Mouse (Mus musculus) kidney, adult 8-10 months (tissue): ENCODE results near the gene Ggt1.
"Not testable (repeated sequence)": the region's sequence is repeated elsewhere in the genome, so short reads cannot be mapped to it uniquely, and the experiment has no call there.

ENCODE experiments used
- DNase-seq, 2 experiments: peaks; one replicate each; pipeline ENCODE4 v3.0.0; 2022

Ggt1 gene

DNA sequence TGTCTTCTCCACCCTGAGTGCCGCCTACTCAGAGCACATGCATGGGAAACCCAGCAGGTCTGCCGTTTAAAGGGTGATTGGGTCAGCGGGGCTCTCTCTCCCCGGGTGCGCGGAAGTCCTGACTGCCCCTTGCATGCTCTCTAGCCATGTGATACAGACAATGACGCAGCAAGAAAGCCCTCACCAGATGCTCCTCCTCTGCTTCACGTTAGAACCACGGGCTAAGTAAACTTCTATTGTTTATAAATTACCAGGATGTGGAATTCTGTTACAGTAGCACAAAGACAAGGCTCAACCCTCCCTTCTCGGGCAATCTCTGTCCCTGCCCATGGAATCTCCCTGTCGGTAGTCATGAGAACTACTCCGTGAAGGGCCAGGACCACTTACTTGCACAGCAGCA is 10.2 kb upstream of the Ggt1 start:
- DNase-seq: no peak

DNA sequence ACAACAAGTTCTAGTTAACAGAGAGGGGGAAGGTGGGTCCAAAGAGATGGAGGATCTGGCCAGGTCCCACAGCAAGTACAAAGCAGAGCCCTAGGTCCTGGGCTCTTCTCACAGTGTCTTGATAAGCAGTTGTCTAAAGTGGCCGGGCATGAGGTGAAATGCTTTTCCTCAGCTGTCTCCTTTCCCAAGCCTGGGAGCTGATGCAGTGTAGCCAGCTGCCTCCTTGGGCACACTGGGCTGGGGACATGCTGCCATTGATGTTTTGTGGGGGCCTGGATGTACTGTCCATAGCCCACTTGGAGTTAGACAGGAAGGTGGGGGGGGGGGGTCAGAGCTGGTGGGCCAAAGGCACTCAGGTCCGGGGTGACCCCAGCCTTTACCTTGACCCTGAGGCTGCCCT is 9.3 kb upstream of the Ggt1 start:
- DNase-seq: no peak

DNA sequence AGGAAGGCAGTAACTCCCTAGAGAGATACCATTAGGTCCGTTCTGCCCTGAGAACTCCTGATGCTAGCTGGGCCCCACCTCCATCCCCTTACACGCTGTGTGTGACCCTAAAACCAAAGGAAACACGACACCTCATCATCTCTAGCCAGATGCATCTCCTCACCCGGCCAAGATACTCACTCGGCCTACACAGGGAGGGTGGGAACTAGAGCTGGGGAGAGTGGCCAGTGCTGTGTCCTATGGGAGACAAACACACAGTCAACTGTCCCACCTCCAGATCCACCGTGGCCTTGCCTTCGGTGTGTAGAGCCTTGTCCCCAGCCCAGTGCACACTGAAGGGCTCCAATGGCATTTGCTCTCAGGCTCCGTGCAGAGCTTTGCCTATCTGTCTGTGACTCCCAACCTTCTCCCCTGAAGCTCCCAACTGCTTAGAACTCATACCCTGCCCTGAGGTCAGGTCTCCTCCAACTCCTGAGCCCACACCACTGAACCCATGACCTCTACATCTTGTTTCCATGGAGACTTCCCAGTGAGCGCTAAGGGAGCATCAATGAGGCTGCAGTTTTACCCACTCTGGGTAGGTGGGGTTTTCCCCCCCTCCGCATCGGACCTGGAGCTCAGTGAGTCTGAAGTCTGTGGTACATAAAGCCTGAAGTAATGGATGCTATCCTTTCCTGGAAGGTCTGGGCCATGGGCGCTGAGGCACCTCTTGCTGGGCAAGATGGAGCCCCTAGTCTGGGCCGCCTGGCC is 8.5 kb upstream of the Ggt1 start:
- DNase-seq: no peak

DNA sequence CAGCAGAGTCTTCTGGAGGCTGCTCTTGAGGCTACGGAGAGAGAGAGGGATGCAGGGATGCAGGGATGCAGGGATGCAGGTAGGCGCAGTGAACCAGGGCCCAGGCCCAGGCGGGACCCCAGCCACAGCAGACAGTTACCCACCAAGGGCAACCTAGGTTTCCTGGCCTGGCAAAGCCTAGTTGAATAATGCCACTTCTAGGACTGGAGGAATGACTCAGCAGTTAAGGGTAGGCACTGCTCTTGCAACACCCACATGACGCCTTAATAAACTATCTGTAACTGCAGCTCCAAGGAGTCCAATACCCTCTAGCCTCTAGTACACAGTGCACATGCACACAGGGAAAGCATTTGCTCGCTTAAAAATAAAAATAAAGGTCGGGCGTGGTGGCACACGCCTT is 7.3 kb upstream of the Ggt1 start:
- no peak for DNase-seq

DNA sequence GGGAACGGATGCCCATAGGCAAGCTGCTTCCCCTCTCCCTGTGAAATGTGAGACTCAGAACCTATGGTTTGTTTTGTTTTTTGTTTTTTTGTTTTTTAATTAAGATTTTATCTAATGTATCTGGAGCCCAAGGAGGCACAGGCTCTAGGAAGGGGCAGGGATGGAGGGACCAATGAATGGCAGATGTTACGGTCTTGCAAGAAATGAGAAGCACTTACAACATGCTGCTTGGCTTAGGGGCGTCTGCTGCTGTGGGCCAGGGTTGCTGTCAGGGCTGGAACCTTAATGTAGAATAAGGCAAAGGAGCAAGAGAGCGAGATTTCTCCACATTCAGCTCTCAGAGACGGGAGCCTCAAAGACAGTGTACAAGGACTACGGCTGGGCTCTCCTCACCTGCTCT is 5.8 kb upstream of the Ggt1 start:
- DNase-seq: no peak

DNA sequence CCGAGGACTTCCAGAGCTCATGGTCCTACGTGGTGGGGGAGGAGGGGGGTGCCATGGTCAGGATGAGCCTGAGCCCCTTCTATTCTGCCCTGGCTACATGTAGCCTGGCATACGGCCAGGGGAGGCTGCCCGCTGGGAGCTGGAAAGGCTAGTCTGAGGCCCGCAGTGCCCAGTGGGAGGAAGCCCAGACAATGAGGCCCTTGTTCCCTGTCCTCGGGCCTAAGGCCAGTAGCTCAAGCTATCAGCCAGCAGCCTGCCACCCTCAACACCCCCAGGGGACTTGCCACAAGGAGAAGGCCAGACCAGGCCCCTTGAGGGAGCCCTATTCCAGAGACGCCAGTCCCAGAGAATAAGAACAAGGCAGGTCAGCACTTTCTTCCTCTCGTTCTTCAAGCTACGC is 5.4 kb upstream of the Ggt1 start:
- DNase-seq: no peak

DNA sequence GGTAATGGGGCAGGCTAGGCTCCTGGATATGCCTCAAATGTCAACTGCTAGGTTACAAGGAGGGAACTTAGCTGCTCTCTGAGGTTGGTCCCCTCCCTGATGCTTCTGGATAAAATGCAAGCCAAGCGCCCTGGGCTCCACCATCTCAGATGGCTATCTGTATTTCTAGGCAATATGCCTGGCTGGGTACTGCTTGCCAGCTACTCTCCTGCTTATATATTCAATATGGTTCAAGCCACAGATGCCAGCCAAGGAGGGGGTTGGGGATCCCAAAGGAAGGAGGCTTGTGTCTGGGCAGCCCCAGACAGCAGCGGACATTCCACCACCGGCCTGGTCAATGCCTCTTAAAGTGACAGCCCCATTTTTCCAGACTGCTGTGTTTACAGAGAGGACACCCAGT is 2.9 kb upstream of the Ggt1 start:
- peak in 1 of 2 experiments; percentile 47 for DNase-seq

DNA sequence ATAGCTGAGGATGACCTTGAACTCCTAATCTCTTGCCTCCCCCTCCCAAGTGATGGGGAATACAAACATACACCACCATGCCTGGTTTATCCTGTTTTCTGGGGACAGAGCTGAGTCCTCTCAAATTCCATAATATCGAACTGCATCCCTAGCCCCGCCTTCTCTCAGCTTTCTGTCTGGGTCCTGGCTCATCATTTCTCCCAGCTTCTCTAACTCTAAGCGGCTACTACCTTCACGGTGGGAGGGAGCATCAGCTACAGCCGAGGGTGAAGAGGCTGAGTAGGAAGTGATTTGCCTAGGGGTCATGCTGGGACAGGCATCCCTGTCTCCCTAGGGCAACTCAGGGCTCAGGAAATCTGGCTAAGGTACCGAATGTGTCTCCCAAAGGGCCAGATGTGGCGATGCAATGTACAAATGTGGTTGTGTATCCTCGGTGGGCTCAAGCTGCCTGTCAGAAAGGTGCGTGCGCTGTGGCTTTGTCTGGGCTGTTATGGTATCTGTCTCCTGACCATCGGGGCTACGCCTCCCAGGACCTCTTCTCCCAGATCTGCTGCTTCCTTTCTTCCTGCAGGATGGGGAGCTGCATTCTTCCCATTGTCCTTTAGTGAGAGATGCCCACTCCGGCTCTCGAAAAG is 2.2 kb upstream of the Ggt1 start:
- peak in 1 of 2 experiments; percentile 1 for DNase-seq

DNA sequence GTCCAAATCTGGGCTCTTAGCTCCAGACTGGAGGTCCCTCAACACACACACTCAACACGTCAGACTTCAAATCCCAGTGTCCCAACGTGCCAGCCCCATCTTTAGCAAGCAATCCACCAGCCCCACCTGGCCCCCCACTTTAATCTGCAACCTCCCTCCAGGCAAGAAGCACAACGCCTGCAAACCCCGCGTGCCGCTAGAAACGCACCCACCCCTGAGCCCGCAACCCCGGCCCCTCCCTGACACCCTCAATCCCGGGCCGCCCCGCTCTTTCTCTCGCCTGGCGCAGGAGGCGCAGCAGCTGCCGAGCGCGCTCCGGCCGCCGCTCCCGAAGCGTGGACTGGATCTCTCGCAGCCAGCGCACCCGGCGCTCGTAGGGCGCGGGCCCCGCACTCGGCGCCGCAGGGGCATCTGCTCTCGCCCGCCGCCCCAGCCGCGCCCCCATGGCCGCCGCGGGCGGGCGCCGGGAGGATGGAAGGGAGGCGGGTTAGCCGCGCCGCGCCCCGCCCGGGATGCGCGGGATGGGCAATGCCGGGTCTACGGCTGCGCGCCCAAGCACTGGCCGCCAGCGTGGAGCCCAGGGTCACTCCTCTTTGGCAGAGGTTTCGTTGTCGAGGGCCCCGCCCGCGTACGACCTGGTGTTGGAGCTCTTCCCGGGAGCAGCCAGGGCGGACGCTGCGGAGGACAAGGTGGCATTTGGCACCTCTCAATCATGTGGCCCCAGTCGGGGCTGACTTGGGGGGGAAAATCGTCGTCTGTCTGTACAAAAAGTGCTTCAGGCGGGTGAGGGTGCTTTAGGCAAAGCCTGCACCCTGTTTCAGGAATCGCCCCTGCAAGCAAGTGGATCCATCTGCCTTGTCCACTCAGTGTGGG is 1.5 kb upstream of the Ggt1 start, which contains the start of gene Lrrc75b:
TSS of gene Lrrc75b (minus strand) at position 655 of the 873 bp plus-strand sequence.
- DNase-seq: peak; percentile 58 to 65

DNA sequence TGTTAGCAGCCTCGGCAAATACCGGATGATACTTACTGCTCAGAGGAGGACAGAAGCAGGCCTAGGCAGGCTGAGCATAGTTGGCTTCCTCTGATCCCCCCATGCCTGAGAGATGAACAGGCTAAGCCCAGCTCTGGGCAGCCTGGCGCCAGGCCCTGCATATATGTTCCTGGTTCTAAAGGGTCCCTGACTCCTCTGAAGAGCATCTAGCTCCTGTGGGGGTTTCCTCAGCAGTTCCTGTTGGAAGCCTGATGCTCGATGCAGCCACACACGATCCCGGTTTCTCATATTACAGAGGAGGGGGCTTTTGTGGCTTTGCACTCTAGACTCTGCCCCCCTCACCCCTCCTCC is 880 bp upstream of the Ggt1 start:
- DNase-seq: no peak

DNA sequence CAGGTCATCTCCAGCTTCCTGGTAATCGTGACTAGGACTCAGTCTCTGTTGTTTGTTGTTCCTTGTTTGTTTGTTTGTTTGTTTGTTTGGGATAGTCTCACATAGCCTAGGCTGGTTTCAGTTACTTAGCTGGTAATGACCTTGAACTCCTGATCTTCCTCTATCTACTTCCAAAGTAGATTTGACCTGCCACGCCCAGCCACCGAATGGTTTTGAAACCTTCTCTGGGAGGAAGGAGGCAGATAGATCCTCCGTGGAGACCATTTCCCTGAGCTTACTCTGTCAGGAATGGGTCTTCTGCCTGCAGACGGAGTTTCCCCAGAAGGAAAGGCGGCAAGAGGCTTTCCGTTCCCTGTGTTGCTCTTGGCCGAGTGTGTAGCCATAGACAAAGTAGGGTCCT is 1.2 kb downstream of the Ggt1 start:
- DNase-seq: no peak

DNA sequence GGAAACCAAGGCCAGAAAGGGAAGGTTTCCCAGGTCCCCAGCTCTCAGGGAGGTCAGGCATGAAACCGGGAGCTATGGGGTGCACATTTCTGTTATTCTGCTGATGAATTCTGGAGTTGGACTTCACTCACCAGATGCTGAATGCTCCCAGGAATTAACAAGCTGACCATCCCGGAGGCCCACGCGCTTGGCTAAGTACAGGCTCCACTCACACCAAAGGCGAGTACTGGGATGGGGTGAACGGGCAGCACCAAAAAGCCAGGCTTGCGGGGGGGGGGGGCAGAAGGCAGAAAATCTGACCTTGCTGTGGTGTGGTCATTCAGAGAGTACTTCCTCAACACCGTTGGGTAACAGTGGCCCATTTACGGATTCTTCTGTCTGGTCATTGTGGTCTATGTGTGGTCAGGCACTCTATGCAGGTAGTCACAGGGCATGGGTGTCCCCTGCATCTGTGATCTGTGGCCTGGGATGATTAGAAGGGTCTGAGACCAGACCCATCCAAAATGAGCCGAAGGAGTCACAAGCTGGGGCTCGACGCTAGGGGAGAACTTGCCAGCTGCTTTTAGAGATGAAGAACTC is 3.4 kb downstream of the Ggt1 start:
- DNase-seq: no peak

DNA sequence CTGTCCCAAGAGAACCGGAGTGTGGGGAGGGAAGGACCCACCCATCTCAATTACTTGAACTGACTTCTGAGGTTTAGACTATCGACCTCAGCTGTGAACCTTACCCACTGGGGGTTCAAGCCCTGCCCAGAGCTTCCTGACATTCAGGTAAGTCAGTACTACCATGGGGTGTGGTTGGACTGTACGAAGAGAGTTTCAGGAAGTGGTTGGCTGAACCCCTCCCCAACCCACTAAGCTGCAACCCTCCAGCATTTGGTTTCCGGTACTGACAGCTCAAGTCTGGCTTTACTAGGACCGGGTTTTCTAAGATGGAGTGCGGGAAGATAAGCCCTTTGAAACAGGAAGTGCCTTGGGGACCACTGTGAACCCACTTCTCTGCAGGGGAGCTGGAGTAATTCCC is 4.0 kb downstream of the Ggt1 start:
- no peak for DNase-seq

DNA sequence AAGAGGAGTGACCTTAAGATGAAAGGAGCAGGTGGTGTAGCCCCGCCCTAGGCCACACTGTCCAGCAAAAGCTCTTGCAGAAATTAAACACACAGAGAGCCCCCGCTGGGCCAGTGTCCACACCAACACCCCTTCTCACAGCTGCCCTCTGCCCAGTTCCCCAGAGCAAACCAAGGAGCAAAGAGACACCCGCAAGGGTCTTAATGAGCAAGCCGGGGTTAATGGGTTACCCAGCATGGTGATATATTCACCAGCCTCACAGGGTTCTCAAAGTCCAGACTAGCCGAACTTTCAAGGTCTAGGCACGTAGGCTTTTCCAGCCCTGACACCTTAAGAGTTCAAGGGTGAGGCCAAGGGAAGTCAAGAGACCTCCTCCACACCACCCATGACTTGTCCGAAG is 4.5 kb downstream of the Ggt1 start:
- DNase-seq: peak; percentile 93 to 96

DNA sequence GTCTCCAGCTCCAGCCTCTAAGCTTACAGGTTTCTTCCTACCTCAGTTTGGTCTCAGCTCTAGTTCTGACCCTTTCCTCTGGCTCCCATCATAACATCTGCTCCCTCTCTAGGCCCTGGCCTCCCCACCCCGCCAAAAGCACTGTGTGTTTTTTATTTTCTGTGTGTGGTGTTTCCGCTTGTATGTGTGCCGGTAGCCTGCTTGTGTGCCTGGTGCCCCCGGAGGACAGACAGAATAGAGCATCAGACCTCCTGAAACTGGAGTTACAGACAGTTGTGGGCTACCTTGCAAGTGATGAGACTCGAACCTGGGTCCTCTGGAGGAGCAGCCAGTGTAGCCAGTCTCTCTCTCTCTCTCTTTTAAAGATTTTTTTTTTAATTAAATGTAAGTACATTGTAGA is 4.9 kb downstream of the Ggt1 start:
- DNase-seq: no peak

DNA sequence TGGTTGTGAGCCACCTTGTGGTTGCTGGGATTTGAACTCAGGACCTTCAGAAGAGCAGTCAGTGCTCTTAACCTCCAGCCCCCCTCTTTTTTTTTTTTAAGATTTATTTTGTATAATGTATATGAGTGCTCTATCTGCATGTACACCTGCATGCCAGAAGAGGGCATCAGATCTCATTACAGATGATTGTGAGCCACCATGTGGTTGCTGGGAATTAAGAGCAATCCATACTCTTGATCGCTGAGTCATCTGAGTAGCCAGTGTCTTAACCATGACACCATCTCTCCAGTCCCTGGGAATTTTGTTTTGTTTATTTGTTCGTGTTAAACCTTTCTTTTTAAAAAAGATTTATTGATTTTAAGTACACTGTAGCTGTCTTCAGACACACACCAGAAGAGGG is 5.4 kb downstream of the Ggt1 start:
- not testable (repeated sequence) for DNase-seq

DNA sequence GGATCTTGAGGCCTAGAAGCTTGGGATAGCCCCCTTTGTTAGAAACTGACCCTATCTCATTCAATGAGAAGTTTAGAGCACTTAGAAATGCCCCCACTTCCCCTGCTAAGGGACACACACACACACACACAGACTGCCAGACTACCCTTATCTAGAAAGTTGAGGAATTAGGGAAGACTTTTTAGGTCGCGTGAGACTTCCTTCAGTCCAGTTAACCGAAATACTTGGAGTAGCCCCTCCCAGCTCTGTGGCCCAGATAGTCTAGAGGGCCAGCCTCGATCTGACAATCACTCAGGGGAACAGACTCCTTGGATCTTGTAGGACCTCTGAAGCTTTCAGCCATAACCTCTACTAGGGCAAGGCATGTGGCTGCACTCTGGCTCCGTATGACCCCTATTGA is 6.6 kb downstream of the Ggt1 start:
- DNase-seq: no peak

DNA sequence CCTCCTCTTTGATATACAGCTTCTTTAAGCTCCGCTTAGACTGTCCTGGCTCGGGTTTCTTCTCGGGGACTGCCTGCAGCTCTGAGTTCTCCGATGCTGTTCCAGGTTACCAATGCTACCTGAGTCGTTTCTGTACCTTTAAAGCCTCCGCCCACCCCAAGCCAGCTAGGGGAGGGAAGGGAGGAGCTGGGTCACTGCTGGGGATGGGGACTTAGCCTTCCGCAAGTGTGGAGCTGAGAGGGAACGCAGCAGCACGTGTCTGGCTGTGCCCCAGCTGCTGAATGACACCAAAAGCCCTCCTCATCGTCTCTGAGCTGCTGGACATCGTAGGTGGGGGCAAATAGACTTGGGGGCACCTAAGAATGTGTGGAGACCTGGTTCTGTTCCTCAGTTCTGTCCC is 7.0 kb downstream of the Ggt1 start:
- peak; percentile 72 for DNase-seq

DNA sequence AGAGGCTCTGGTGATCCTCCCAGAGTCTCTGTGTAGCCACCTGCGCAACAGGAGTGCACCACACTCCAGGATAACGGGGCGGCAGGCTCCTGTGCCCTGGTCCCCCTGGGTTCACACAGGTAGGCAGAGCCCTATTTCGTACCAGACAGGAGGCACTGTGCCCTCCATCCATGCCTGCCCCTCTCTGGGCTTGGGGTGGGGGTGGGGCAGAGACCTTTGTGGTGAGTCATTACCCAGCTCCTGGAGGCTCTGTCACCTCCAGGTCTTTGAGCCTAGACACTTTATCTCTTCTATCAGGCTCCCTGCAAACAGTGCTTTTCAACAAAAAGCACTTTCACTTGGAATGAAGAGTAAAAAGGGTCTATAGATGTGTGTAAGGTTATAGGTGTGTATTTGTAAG is 7.4 kb downstream of the Ggt1 start:
- DNase-seq: no peak

DNA sequence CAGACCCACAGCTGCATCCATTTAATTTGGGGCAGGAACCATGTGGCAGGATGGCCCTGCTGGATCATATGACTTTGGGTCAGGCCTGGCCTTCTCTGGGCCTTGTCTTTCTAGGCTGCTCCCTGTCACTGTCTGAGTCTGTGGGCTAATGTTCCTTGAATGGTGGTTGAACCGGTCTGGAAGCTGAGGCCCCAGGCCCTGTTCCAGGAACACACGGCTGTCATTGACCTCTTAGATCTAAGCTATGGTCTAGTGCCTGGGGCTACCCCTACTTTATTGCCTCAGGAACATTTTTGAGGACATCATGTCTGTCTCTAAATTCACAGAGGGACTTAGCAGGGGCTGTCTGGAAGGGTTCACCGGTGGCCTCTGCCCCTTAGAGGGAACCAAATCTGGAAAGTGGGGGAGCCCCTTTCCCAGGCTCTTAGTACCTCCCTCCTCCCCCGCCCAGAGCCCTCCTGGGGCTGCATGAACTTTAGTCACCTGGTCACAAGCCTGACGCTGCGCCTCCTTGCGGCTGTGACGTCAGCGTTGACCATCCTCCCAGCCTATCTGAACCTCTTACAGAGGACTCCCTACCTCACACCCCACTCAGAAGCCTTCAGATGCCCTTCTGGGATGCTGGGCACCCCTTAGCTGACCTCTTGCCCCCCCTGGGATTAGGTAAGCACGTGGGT is 9.7 kb downstream of the Ggt1 start:
- peak; percentile 85 to 88 for DNase-seq

DNA sequence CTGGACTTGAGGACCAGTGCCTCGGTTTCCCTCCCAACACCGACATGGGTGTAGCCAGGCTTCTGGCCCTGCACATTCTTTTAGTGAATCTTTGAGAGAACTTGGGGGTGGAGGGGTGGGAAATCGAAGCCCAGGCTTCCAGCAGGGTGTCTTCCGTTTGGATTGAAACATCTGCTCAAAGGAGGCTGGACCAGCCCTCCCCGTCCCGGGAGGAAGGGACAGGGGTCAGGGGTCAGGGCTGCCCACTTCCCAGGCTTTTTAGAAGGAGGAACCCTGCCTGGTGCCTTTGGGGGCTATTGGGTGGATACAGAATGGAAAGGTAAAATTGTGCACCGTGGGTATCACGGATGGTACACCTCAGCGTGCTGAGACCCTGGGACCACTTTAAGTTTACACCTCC is 10.5 kb downstream of the Ggt1 start:
- no peak for DNase-seq

DNA sequence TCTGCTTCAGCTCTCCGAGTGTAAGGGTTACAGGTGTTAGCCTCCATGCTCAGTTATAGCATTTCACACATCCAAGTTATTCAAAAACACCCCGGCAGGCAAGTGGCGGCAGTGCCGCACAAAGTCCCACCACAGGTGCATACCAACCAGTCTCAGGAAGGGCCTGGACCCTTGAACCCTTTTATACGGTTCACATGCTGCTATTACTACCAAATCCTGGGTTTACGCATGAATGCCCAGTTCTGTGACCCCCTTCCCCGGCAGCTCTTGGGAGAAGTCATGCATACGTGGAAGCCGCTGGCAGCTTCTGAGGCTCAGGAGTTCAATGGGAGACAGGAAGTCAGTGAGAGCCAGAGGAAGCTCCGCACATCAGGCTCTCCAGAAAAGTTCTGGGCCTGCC is 11.8 kb downstream of the Ggt1 start:
- DNase-seq: peak; percentile 88 to 92

DNA sequence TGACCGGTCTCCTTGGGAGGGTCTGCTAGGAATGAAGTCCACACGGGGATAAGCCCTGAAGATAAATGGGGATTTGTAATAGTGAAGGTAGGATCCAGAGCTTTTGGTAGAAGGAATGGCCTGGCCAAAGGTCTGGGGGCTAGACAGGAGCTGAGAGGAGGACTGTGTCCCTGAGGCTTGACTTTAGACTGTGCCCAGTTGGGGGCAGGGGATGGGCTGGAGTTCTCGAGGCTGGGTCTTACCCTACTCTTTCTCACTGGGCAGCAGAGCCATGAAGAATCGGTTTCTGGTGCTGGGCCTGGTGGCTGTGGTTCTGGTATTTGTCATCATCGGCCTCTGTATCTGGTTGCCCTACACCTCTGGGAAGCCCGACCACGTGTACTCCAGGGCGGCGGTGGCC is 12.6 kb downstream of the Ggt1 start:
- DNase-seq: peak in 1 of 2 experiments; percentile 51
